Mouse (Mus musculus) stomach, postnatal 0 days (tissue): Measurements from ENCODE around the gene Fbxl2. TPM values are rescaled to one million over a fixed set of nuclear protein-coding genes. Genes with fewer than 3 reads are reported as not detected.
A peak's percentile ranks its signal among the peaks of the same experiment; 100 is the strongest.

ENCODE experiments used
- ATAC-seq: fragments of 200-750 bp; cut with Nextera tagmentation; 2 replicates; pipeline ENCODE4 v1.8.0; 2017; ENCODE audit not compliant: low FRiP score, low TSS enrichment
- DNase-seq: peaks from one replicate; pipeline ENCODE4 v3.0.0-alpha.2; 2016; ENCODE audit warnings: low spot score
- H3K27ac ChIP-seq: fragments of 300-500 bp; sonication (generic); replicated peaks from 2 replicates; pipeline ENCODE4 v1.5.1; 2014; ENCODE audit warnings: mild to moderate bottlenecking, control low read depth
- H3K27me3 ChIP-seq: fragments of 300-500 bp; sonication (generic); 2 replicates; pipeline ENCODE4 v1.6.1; 2014; ENCODE audit warnings: low read length; ENCODE audit not compliant: control insufficient read depth, insufficient read depth
- H3K36me3 ChIP-seq: fragments of 300-500 bp; sonication (generic); 2 replicates; pipeline ENCODE4 v1.6.1; 2014; ENCODE audit warnings: low read length, mixed read lengths; ENCODE audit not compliant: control insufficient read depth, insufficient read depth
- H3K4me1 ChIP-seq: fragments of 300-500 bp; sonication (generic); replicated peaks from 2 replicates; pipeline ENCODE4 v1.6.1; 2014; ENCODE audit warnings: antibody characterized with exemption; ENCODE audit not compliant: control insufficient read depth, insufficient read depth
- H3K4me2 ChIP-seq: fragments of 300-500 bp; sonication (generic); replicated peaks from 2 replicates; pipeline ENCODE4 v1.6.1; 2014; ENCODE audit warnings: low read depth, mild to moderate bottlenecking, control low read depth, moderate library complexity
- H3K4me3 ChIP-seq: fragments of 300-500 bp; sonication (generic); 2 replicates; pipeline ENCODE4 v1.5.1; 2014; ENCODE audit warnings: low read depth, low read length, control low read depth
- H3K9ac ChIP-seq: fragments of 300-500 bp; sonication (generic); 2 replicates; pipeline ENCODE4 v1.6.1; 2014; ENCODE audit warnings: mild to moderate bottlenecking, low read length, control low read depth, mixed read lengths
- H3K9me3 ChIP-seq: fragments of 300-500 bp; sonication (generic); 2 replicates; pipeline ENCODE4 v1.6.1; 2016; ENCODE audit warnings: low read length; ENCODE audit not compliant: control insufficient read depth
- CTCF ChIP-seq: IDR thresholded peaks from 2 replicates; pipeline ENCODE4 v1.5.1; 2016; ENCODE audit warnings: antibody characterized with exemption, low read depth, mild to moderate bottlenecking, moderate library complexity
- EP300 ChIP-seq: optimal IDR thresholded peaks from 2 replicates; pipeline ENCODE3; 2016; ENCODE audit warnings: antibody characterized with exemption
- WGBS: fragments of 180-500 bp; shearing (Covaris S2); extraction: QIAGEN DNeasy Blood & Tissue Kit; methylation state at CpG from one replicate; pipeline ENCODE4 v1.1.7; 2014; 5-methylcytosine and 5-hydroxymethylcytosine counted together
- polyA plus RNA-seq: library from polyadenylated mRNA; unstranded; fragments of >200 nt; fragmentation: Nextera tagmentation; extraction: Ambion mirVana; gene quantifications from 2 replicates; pipeline ENCODE4 v1.2.1, GENCODE M21; 2015

Fbxl2 gene
- polyA plus RNA-seq, 1 experiment from 2014 or later, result 0.90 TPM

- no peak overlapping the region; the same call in 1 of the 2 replicates for H3K27ac ChIP-seq
- no peak overlapping the region for H3K9ac ChIP-seq
- H3K4me3 ChIP-seq, result no peak overlapping the region
- no peak overlapping the region for H3K4me2 ChIP-seq
- no peak for DNase-seq
- H3K4me1 ChIP-seq, result no peaks in the 10 kb centered on the region
- 56% methylated on average over 16 of the region's 16 CpGs for WGBS
- ATAC-seq, result peak; percentile 39; the same call in 1 of the 2 replicates
- TF ChIP-seq CTCF, result no peak
- no peak for TF ChIP-seq EP300
- H3K9me3 ChIP-seq, result no peaks in the 10 kb centered on the region
- H3K36me3 ChIP-seq, result 0 out of 2 replicates have a peak, but pooled peaks cover 5% of the 10 kb centered on the region
- H3K27me3 ChIP-seq, result no peaks in the 10 kb centered on the region
Observed at GRCm38 (mm10) chr9:113981099-113981880, 64.7 kb downstream of the Fbxl2 start.

GRCm38 (mm10) chr9:113979356-113979755 is 66.6 kb downstream of the Fbxl2 start:
- DNase-seq, result no peak
- Histone ChIP-seq H3K4me2 (no peak overlapping the region), H3K4me3 (no peak overlapping the region), H3K9me3 (no peaks in the 10 kb centered on the region), H3K4me1 (no peaks in the 10 kb centered on the region), H3K27me3 (no peaks in the 10 kb centered on the region), H3K9ac (no peak overlapping the region), H3K36me3 (peaks cover 14% of the 10 kb centered on the region), H3K27ac (no peak overlapping the region)
- ATAC-seq, result no peak
- TF ChIP-seq CTCF (no peak), EP300 (no peak)
- WGBS, result 90% methylated on average over 13 of the region's 13 CpGs

- Histone ChIP-seq H3K4me3 (no peak overlapping the region), H3K27ac (no peak overlapping the region), H3K27me3 (no peaks in the 10 kb centered on the region), H3K4me2 (no peak overlapping the region), H3K36me3 (peaks cover 14% of the 10 kb centered on the region), H3K4me1 (no peaks in the 10 kb centered on the region), H3K9me3 (no peaks in the 10 kb centered on the region), H3K9ac (no peak overlapping the region)
- DNase-seq (no peak), ATAC-seq (peak; percentile 86)
- WGBS, result 77% methylated on average over 7 of the region's 7 CpGs
- TF ChIP-seq EP300, result no peak
- TF ChIP-seq CTCF, result no peak
Observed at GRCm38 (mm10) chr9:113978656-113979055, 67.3 kb downstream of the Fbxl2 start.

DNA sequence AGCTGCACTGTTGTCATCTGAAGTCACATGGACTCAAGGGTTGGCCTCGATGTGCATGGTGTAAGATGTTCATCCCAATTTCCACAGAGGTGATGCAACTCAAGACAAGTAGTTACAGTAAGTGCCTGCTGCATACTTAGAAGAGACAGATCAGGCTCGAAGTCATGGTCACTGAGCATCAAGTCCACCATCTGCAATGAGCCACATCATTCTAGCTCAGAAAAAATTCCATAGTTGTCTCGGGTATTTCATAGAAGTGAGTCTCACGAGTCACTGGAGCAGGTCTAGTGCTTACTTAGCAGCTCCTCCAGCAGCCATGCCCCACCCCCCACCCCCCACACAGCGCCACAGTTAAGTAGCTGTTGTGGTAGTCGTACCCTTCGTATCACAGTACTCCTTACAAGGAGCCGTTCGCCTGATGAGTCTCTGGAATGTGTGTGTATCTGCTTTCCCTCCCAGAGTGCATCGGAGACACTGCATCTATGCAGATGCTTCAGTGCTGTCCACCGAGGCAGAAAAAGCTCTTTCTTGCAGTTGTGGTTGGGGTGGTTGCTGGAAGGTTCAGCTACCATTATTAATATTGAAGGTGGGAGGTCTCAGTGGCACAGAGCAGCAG is 68.7 kb downstream of the Fbxl2 start:
- ATAC-seq (no peak), DNase-seq (no peak)
- no peak overlapping the region for H3K27ac ChIP-seq
- H3K36me3 ChIP-seq, result peaks cover 14% of the 10 kb centered on the region
- H3K9ac ChIP-seq, result no peak overlapping the region
- H3K4me2 ChIP-seq, result no peak overlapping the region
- 83% methylated on average over 11 of the region's 11 CpGs for WGBS
- H3K27me3 ChIP-seq, result no peaks in the 10 kb centered on the region
- H3K4me1 ChIP-seq, result no peaks in the 10 kb centered on the region
- no peaks in the 10 kb centered on the region for H3K9me3 ChIP-seq
- TF ChIP-seq EP300 (no peak), CTCF (no peak)
- H3K4me3 ChIP-seq, result no peak overlapping the region

DNA sequence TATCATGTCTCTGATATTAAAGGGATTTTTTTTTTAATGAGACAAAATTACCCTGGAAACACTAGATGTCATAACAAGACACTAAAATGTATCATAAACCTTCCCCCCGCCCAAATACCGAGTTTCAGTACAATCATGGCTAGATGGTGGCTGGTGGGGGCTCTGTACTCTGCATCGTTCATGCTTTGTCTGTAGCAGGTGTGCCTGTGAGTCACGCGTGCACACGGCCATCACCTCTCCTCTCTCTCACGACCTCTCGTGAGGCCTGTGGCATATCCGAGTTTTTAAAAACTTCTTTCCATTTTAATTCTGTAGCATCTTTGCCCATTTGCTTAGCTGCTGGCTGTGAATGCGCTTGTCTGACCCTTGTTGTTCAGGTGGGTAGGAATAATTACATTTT is 69.7 kb downstream of the Fbxl2 start:
- WGBS, result 91% methylated on average over 10 of the region's 10 CpGs
- ATAC-seq, result no peak
- peaks cover 14% of the 10 kb centered on the region for H3K36me3 ChIP-seq

DNA sequence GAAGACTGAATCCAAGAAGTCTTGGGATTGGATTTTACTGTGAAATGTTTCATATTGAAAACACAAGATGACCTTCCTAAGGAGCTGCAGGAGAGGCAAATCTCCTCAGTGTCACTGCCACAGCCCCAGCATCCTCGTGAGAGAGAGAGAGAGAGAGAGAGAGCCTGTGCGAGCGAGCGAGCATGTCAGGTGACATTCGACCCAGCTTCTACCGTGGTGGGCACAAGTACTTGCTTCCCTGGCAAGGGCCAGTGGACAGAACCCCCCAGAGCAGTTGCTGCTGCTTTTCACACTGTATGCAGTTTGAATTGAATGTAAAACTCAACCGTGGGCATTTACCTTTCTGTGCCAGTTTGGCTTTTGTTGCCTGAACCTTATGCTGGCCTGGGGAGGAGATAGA is 70.5 kb downstream of the Fbxl2 start:
- H3K4me2 ChIP-seq, result no peak overlapping the region
- no peak for TF ChIP-seq CTCF
- TF ChIP-seq EP300, result no peak
- WGBS, result 86% methylated on average over 7 of the region's 7 CpGs
- H3K9ac ChIP-seq, result no peak overlapping the region
- H3K36me3 ChIP-seq, result peaks cover 15% of the 10 kb centered on the region
- no peaks in the 10 kb centered on the region for H3K27me3 ChIP-seq
- ATAC-seq (no peak), DNase-seq (no peak)
- H3K27ac ChIP-seq, result no peak overlapping the region
- no peak overlapping the region for H3K4me3 ChIP-seq
- H3K4me1 ChIP-seq, result no peaks in the 10 kb centered on the region
- no peaks in the 10 kb centered on the region for H3K9me3 ChIP-seq

More for the DNA sequence above, 69.7 kb downstream of the Fbxl2 start:
- H3K27ac ChIP-seq, result no peak overlapping the region
- TF ChIP-seq CTCF, result no peak
- no peak for TF ChIP-seq EP300
- no peak overlapping the region for H3K9ac ChIP-seq
- no peak overlapping the region for H3K4me2 ChIP-seq
- DNase-seq, result no peak
- H3K4me1 ChIP-seq, result no peaks in the 10 kb centered on the region
- no peaks in the 10 kb centered on the region for H3K27me3 ChIP-seq
- no peak overlapping the region for H3K4me3 ChIP-seq
- H3K9me3 ChIP-seq, result no peaks in the 10 kb centered on the region
